Mouse (Mus musculus): ENCODE measurements around the gene 2310011J03Rik.

2310011J03Rik gene

GRCm38 (mm10) chr10:80341491-80342304 lies 21.4 kb upstream of the 2310011J03Rik start:
- DNase-seq = peak; percentile 94

GRCm38 (mm10) chr10:80341026-80341425 lies 20.7 kb upstream of the 2310011J03Rik start:
- DNase-seq = peak; percentile 93

GRCm38 (mm10) chr10:80339941-80340750 lies 19.8 kb upstream of the 2310011J03Rik start:
- peak; percentile 98 for DNase-seq

GRCm38 (mm10) chr10:80336263-80336662 lies 15.9 kb upstream of the 2310011J03Rik start:
- DNase-seq = no peak

- no peak for DNase-seq
Observed at GRCm38 (mm10) chr10:80332525-80332989, 12.2 kb upstream of the 2310011J03Rik start.

GRCm38 (mm10) chr10:80331636-80332524 lies 11.5 kb upstream of the 2310011J03Rik start:
- no peak for DNase-seq

- no peak for DNase-seq
Observed at GRCm38 (mm10) chr10:80330888-80331287, 10.6 kb upstream of the 2310011J03Rik start.

- DNase-seq = no peak
Observed at GRCm38 (mm10) chr10:80330084-80330483, 9.7 kb upstream of the 2310011J03Rik start.

- peak; percentile 100 for DNase-seq
Observed at GRCm38 (mm10) chr10:80329273-80330081, 9.1 kb upstream of the 2310011J03Rik start, which contains the start of the genes Pcsk4 and Reep6. Gene Pcsk4, minus strand, starts transcription at chr10:80329498. Gene Reep6, plus strand, starts transcription at chr10:80329953.

- DNase-seq = no peak
Observed at GRCm38 (mm10) chr10:80325045-80325444, 4.7 kb upstream of the 2310011J03Rik start.

- peak; percentile 95 for DNase-seq
Observed at GRCm38 (mm10) chr10:80324120-80325037, 4.0 kb upstream of the 2310011J03Rik start.

GRCm38 (mm10) chr10:80323261-80324119 lies 3.2 kb upstream of the 2310011J03Rik start:
- DNase-seq = peak; percentile 98

- peak; percentile 97 for DNase-seq
Observed at GRCm38 (mm10) chr10:80322811-80323211, 2.5 kb upstream of the 2310011J03Rik start.

- DNase-seq = peak; percentile 95
Observed at GRCm38 (mm10) chr10:80321670-80322581, 1.6 kb upstream of the 2310011J03Rik start.

- peak; percentile 94 for DNase-seq
Observed at GRCm38 (mm10) chr10:80321014-80321669, 805 bp upstream of the 2310011J03Rik start.

- peak; percentile 94 for DNase-seq
Observed at GRCm38 (mm10) chr10:80317011-80317410, 3.3 kb downstream of the 2310011J03Rik start.

- DNase-seq = no peak
Observed at GRCm38 (mm10) chr10:80316359-80316781, 4.0 kb downstream of the 2310011J03Rik start.

- no peak for DNase-seq
Observed at GRCm38 (mm10) chr10:80315315-80315714, 5.0 kb downstream of the 2310011J03Rik start.

All from heart, adult 11 months (tissue).